Mouse (Mus musculus) WW6 (cell line): ENCODE measurements around the gene Cfap43.

Source experiments
- DNase-seq: peaks from one replicate; pipeline ENCODE4 v3.0.0-alpha.2; 2013; ENCODE audit warnings: low read depth, low spot score

The Cfap43 gene

GRCm38 (mm10) chr19:47795009-47795728, 123.9 kb downstream of the Cfap43 start:
- peak; percentile 70 for DNase-seq

- DNase-seq, result no peak
Observed at GRCm38 (mm10) chr19:47794331-47794730, 124.8 kb downstream of the Cfap43 start.

- no peak for DNase-seq
Observed at GRCm38 (mm10) chr19:47790316-47791020, 128.6 kb downstream of the Cfap43 start.

- no peak for DNase-seq
Observed at GRCm38 (mm10) chr19:47783898-47784297, 135.2 kb downstream of the Cfap43 start.

DNA sequence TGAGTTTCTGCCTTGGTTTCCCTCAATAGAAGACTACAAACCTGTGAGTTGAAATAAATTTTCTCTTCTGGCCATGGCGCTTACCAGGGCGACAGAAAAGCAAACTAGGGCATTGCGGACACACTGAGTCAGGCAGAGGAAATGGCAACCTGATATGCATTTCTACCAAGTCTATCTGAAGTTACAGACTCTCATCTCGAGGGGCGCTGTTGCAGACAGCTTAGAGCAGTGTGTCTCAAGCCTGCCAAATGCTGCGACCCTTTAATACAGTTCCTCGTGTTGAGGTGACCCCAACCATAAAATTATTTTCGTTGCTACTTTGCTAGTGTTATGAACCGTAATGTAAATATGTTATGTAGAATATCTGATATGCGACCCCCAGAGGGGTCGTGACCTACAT, 138.1 kb downstream of the Cfap43 start:
- no peak for DNase-seq

- DNase-seq, result no peak
Observed at GRCm38 (mm10) chr19:47780145-47780544, 138.9 kb downstream of the Cfap43 start.

DNA sequence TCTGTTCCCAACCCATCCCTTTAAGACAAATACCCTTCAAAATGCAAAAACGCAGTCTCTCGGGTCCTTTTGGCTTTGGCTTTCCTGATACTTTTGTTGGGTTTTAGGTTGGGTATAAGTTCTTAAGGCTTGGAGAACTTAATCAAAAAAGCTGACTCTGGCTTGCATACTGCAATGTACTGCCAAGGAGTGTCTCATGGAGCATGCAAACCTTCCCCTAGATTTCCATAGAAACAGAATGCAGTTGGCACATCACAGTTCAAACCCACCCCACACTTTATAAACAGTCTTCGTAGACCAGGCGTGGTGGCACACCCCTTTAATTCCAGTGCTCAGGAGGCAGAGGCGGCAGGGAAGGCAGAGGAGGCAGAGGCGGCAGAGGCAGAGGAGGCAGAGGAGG, 141.2 kb downstream of the Cfap43 start:
- no peak for DNase-seq

DNA sequence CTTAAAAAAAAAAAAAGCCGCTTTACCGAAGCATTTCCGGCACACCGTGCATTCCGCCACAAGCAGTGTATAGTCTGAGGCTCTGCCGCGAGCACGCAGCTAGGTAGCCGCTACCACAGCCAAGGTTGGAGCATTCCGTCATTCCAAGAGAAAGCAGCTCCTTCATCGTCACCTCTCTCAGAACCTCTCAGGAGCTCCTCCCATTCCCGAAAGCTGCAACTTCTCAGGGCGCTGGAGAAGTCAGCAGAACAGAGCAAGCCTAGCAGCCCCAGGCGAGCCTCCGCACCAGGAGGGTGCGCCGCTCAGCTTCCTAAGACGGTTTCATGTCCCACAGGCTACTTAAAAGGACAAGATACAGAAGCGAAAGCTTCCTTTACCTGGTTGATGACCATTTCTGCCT, 163.5 kb downstream of the Cfap43 start:
- peak; percentile 39 for DNase-seq

DNA sequence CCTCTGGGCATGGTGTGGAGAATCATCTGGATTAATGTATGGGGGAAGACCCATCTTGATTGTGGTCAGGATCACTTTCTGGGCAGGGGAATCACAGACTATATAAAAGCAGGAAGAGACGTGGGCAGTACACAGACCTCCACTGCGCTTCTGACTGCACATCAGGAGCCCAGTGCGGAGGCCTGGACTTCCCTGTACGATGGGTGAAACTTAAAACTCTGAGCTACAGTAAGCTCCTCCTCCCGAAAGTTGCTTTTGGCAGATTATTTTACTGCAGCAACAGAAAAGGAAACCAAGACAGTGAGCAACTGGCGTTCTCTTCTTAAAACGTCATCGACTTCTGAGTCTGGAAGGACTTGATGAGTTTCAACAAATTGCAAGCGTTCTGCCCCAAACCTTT, 164.2 kb downstream of the Cfap43 start:
- DNase-seq, result no peak

DNA sequence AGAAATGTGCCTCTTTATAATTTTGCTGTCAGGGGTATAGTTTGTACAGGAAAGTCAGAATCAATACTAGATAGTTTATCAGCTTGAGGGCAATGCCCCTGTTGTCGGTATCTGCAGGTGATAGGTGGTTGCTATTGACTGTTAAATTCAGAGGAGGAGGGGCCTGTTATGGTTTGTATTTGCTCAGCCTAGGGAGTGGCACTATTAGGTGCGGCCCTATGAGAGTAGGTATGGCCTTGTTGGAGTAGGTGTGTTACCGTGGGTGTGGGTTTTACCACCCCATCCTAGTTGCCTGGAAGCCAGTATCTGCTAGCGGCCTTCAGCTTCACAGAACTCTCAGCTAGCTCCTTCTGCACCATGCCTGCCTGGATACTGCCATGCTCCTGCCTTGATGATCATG, 165.2 kb downstream of the Cfap43 start:
- no peak for DNase-seq

GRCm38 (mm10) chr19:47752456-47752855, 166.6 kb downstream of the Cfap43 start:
- DNase-seq, result no peak

DNA sequence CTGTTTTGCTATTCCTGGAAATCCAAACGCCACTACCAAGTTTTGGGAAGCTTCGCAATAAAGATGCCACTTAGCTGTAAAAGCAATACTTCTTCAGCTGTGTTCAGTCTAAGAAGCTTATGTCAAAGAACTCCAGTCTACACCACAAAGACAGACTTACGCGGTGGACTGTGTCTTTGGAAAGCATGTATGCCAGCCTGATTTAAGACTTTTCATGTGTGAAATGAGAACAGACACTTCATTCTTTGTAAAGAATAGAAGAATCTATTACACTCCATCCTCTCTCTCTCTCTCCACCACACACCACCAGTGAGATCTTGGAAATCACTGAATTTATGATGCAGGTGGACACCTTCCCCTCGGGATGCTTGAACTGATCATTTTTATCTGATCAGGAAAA, 168.7 kb downstream of the Cfap43 start:
- DNase-seq, result no peak

DNA sequence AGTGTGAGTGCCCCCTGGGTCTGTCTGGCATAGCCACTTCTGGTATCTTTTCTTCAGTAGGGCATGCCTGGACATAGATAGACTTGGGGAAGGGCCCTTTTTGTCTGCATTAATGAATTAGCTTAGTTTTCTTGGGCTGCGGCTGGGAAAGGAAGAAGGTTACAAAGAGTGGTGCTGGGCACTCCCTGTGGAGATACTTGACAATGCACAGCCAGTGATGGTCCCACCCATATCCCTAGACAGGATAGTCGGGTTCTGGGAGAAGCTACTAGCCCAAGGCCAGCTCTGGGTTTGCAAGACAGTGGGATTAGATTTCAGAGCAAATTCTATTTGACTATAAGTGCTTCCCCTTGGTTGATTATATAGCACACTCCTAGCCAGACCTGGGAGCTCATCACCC, 170.1 kb downstream of the Cfap43 start:
- peak; percentile 29 for DNase-seq

DNA sequence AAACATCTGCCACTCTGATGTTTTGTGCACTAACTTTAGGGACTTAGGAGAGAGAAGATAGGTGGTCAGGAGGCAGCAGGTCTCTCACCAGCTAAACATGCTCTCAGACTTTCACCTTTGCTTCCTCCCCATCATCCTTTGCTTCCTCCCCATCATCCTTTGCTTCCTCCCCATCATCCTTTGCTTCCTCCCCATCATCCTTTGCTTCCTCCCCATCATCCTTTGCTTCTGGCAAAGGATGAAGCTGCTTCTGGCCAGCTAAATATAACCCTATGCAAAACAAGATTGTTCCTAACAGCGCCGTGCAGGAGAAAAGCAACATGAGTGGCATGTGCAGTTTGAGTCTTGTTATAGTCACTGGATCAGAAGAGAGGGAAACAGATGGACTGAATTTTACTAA, 172.0 kb downstream of the Cfap43 start:
- no peak for DNase-seq

- peak; percentile 29 for DNase-seq
Observed at GRCm38 (mm10) chr19:47731931-47732330, 187.2 kb downstream of the Cfap43 start.

DNA sequence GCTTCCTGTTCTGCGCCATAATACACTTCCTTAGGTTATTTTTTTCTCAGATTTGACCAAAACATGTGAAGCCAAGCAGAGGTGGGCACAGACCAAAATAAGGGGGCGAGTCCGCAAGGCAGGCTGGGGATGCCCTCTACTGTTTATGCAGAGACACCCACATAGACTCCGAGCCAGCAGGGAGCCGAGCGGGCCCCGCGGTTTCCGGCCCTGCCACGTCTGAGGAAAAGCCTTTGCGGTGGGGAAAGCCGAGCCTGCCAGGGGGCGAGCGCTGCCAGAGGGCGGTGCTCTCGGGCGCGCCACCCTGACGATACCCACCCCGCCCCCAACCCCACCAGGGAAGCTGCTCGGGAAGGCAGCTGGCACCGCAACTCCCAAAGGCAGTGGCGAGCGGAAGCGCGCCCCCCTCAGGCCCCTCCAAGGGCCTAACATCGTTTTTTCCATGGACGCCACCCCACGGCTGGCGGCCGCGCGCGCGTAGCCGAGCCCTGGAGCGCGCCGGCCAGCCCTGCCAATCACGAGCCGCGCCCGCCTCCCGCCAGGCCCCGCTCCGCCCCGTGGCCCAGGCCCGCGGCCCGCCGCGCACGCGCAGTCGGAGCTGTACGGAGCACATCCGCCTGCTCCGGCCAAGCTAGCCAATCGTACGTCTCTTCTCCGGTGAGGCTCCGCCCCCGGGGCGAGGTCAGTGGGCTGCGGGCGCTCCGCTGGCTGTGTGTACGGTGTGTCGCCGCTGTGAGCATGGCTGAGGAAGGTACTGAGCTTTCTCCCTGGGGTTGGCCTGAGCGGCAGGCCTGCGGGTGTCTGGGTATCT, 187.8 kb downstream of the Cfap43 start, which contains the start of gene Sfr1:
Gene Sfr1 (plus strand): TSS at position 612 of the 811 bp plus-strand sequence.
- DNase-seq, result peak; percentile 94

DNA sequence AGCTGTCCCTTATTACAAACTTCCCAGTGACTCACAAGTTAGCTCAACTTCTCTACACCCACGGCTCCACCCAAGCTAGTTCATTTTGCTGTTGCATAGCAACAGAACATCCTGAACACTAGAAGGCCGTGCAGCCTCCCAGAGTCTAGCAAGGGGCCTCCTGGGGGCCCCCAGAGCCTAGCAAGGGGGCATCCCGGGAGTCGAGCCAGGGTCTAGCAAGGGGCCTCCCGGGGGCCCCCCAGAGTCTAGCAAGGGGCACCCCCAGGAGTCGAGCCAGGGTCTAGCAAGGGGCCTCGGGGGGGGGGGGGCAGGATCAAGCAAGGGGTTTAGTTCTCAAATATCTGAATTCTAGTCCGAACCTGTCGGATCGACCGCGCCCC, 188.4 kb downstream of the Cfap43 start:
- peak; percentile 26 for DNase-seq

DNA sequence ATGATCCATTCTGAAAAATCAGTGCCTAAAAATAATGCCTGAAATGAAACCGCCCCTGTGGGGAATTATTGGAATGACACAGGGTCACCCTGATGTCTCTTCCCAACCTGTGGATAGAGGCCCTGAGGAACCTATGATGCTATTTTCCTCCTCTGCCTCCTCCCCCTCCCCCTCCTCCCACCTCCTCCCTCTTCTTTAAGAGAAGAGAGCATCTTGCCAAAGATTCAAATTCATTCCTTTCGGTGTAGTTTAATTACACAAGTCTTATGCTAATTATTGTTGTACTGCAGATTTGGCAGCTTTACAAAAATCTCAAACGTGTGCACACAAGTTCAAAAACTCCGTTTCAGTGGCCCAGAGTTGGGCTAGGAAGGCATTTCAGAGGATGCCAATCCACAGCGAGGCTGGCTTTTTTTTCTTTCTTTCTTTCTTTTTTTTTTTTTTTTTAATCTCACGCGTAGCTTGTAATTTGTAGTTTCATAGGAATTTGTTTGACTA, 193.4 kb downstream of the Cfap43 start:
- no peak for DNase-seq

DNA sequence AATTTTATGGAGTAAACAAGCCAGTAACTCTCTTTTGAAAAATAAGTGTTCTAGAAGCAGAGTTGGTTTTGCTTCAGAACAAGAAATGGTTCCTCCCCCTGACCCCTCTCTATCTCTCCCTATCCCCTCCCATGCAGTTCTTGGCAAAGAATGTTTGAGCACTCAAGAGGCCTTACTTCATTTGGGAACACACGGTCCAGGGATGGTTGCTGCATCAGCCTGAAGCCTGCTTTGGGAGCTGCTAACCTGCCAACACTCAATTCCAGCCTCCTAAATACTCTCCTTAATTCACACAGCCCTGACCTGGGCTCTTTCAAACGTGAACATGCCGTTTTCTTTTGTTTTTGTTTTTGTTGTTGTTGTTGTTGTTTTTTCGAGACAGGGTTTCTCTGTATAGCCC, 194.2 kb downstream of the Cfap43 start:
- no peak for DNase-seq

- DNase-seq, result no peak
Observed at GRCm38 (mm10) chr19:47722471-47722870, 196.6 kb downstream of the Cfap43 start.

DNA sequence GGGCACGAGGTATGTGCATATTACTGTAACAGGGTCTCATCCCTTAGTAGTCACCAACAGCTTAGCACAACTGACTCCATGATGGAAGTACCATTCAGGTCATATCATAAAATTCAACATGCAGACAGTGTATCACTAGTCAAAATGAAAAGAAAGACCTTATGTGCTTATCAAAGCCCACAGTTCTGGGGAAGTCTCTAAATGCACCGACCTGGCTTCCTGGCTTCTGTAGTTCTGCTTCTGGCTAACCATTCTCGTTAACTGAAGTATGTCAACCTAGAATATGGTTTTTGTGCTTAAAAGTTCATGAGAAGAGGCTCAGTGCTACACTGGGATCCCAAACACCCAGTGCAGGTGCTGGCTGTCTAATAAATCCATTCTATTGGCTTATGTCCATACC, 199.9 kb downstream of the Cfap43 start:
- no peak for DNase-seq

DNA sequence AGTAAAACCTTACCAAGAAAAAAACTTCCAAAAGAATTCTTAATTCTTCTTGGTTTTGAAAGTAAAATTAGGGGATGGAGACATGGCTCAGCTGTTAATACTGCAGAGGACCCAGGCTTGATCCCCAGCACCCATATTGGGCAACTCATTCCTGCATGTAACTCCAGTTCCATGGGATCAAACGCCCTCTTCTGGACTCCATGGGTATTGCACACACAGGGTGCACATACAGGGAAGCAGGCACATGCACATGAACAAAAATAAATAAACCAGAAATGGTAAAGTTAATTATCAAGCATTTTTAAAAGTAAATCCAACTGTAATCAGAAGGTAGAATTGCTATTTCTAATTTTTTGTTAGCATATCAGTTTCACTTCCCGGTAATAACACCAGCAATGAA, 202.9 kb downstream of the Cfap43 start:
- DNase-seq, result peak; percentile 5
